Mouse (Mus musculus) embryonic facial prominence, embryonic 12.5 days (tissue): Measurements from ENCODE around the gene Stk38. TPM values are rescaled to one million over a fixed set of nuclear protein-coding genes. Genes with fewer than 3 reads are reported as not detected.
"Not testable (repeated sequence)": the region's sequence is repeated elsewhere in the genome, so short reads cannot be mapped to it uniquely, and the experiment has no call there.

ENCODE experiments used
- ATAC-seq: fragments of 200-750 bp; cut with Nextera tagmentation; 2 replicates; pipeline ENCODE4 v1.8.0; 2017; ENCODE audit not compliant: insufficient number of reproducible peaks, insufficient read depth, low FRiP score, low TSS enrichment
- H3K27ac ChIP-seq: fragments of 300-500 bp; sonication (generic); 2 replicates; pipeline ENCODE4 v1.5.1; 2016; ENCODE audit warnings: mild to moderate bottlenecking
- H3K27me3 ChIP-seq: fragments of 300-500 bp; sonication (generic); 2 replicates; pipeline ENCODE4 v1.6.1; 2016; ENCODE audit warnings: mild to moderate bottlenecking, moderate library complexity
- H3K36me3 ChIP-seq: fragments of 300-500 bp; sonication (generic); 2 replicates; pipeline ENCODE4 v1.6.1; 2016; ENCODE audit warnings: mild to moderate bottlenecking
- H3K4me1 ChIP-seq: fragments of 300-500 bp; sonication (generic); 2 replicates; pipeline ENCODE4 v1.6.1; 2016
- H3K4me2 ChIP-seq: fragments of 300-500 bp; sonication (generic); replicated peaks from 2 replicates; pipeline ENCODE4 v1.6.1; 2016; ENCODE audit warnings: mild to moderate bottlenecking, moderate library complexity
- H3K4me3 ChIP-seq: fragments of 300-500 bp; sonication (generic); 2 replicates; pipeline ENCODE4 v1.5.1; 2016; ENCODE audit warnings: mild to moderate bottlenecking
- H3K9ac ChIP-seq: fragments of 300-500 bp; sonication (generic); 2 replicates; pipeline ENCODE4 v1.6.1; 2016; ENCODE audit warnings: mild to moderate bottlenecking, moderate library complexity
- H3K9me3 ChIP-seq: fragments of 300-500 bp; sonication (generic); 2 replicates; pipeline ENCODE4 v1.6.1; 2016; ENCODE audit warnings: mild to moderate bottlenecking, moderate library complexity
- WGBS: fragments of 180-500 bp; shearing (Covaris S2); methylation state at CpG from one replicate; pipeline ENCODE4 v1.1.7; 2016; 5-methylcytosine and 5-hydroxymethylcytosine counted together
- polyA plus RNA-seq: library from polyadenylated mRNA; unstranded; fragments of >200 nt; fragmentation: Nextera tagmentation; extraction: Ambion mirVana; gene quantifications from 2 replicates; pipeline ENCODE4 v1.2.1, GENCODE M21; 2016

Stk38 gene
- polyA plus RNA-seq, 1 experiment from 2014 or later, result 136 TPM

DNA sequence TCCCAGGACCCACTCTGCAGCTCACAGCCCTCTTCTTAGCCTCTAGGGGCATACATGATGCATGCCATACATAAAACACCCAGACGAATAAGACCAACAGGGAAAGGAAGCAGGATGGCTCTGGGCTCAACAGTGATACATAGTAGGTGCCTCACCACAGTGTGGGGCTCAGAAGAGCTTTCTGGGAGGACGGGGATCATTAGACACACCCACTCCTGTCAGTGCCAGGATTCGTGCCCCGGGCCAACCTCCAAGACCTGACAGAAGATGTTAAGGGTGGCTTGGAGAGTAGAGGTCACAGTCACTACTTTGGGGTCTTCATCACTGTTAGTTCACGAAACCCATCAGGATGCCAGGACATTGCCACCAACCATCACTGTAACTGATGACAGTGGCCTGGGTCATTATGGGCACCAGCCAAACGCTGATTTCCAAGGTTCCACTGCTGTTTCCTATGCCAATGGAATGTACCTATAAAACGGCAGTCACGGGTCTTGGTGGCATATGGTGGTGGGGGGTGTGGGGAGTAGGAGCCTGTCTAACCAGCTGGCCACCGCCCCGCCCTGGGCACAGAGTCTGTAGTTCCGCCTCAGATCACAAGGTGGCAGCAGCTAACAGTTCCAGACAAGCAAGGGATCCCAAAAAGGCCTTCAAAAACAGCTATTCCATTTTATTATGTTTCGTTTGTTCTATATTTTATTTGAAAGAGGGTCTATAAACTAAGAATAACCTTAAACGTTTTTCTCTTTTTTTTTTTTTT lies 41.1 kb upstream of the Stk38 start:
- H3K27ac ChIP-seq, result no peak overlapping the region
- ATAC-seq, result no peak
- no peak overlapping the region for H3K4me2 ChIP-seq
- H3K36me3 ChIP-seq, result peaks cover 39% of the 10 kb centered on the region
- 26% methylated on average over 13 of the region's 13 CpGs for WGBS
- no peaks in the 10 kb centered on the region for H3K9me3 ChIP-seq
- H3K4me3 ChIP-seq, result no peak overlapping the region
- H3K27me3 ChIP-seq, result no peaks in the 10 kb centered on the region
- H3K9ac ChIP-seq, result no peak overlapping the region
- peaks cover 6% of the 10 kb centered on the region; the same call in 1 of the 2 replicates for H3K4me1 ChIP-seq

GRCm38 (mm10) chr17:29047697-29048514 lies 40.1 kb upstream of the Stk38 start:
- H3K36me3 ChIP-seq, result peaks cover 49% of the 10 kb centered on the region
- ATAC-seq, result no peak

GRCm38 (mm10) chr17:29046863-29047262 lies 39.1 kb upstream of the Stk38 start:
- Histone ChIP-seq H3K4me2 (no peak overlapping the region), H3K27me3 (no peaks in the 10 kb centered on the region), H3K9me3 (no peaks in the 10 kb centered on the region), H3K36me3 (peaks cover 57% of the 10 kb centered on the region), H3K4me3 (no peak overlapping the region), H3K4me1 (peaks cover 6% of the 10 kb centered on the region; the same call in 1 of the 2 replicates), H3K27ac (no peak overlapping the region), H3K9ac (no peak overlapping the region)
- ATAC-seq, result no peak
- WGBS, result 88% methylated on average over 2 of the region's 3 CpGs

More at GRCm38 (mm10) chr17:29047697-29048514, 40.1 kb upstream of the Stk38 start:
- Histone ChIP-seq H3K4me1 (peaks cover 6% of the 10 kb centered on the region; the same call in 1 of the 2 replicates), H3K27ac (no peak overlapping the region), H3K9ac (no peak overlapping the region), H3K4me3 (no peak overlapping the region), H3K4me2 (no peak overlapping the region), H3K9me3 (no peaks in the 10 kb centered on the region), H3K27me3 (no peaks in the 10 kb centered on the region)
- 74% methylated on average over 3 of the region's 3 CpGs for WGBS

DNA sequence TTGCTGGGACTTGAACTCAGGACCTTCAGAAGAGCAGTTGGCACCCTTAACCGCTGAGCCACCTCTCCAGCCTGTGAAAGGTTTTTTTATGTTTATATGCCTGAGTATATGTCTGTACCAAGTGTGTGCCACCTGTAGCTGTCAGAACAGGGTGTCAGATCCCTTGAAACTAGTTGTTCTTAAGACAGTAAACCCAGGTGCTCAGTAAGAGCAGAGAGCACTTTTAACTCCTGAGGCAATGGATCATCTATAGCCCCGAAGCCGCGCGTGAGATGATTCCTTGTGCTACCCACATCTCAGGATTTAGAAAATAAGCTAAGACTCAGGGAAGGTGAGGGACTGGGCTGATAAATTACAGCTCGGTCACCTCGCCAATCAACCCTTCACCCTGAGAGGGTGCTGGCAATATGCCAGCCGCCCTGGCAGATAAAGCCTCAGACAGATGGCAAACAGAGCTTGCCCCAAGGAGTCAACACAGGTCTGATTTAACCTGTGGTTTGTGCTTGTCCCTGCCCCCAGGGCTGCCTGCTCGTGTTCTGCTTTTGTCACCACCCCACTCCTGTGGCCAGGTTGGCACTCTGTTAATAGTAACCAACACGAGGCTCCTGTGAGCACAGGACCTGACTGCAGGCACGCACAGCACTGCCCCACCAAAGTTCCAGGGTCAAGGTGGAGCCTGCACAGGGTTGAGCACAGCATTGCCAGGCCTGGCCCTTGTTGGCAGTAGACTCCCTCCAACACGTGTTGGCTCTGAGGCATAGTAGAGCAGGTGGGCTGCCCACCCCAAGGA lies 38.1 kb upstream of the Stk38 start:
- Histone ChIP-seq H3K4me2 (no peak overlapping the region), H3K36me3 (peaks cover 62% of the 10 kb centered on the region), H3K9me3 (no peaks in the 10 kb centered on the region), H3K9ac (no peak overlapping the region), H3K27ac (no peak overlapping the region), H3K27me3 (no peaks in the 10 kb centered on the region), H3K4me1 (peaks cover 4% of the 10 kb centered on the region; the same call in 1 of the 2 replicates), H3K4me3 (no peak overlapping the region)
- ATAC-seq, result no peak
- 77% methylated on average over 12 of the region's 12 CpGs for WGBS

DNA sequence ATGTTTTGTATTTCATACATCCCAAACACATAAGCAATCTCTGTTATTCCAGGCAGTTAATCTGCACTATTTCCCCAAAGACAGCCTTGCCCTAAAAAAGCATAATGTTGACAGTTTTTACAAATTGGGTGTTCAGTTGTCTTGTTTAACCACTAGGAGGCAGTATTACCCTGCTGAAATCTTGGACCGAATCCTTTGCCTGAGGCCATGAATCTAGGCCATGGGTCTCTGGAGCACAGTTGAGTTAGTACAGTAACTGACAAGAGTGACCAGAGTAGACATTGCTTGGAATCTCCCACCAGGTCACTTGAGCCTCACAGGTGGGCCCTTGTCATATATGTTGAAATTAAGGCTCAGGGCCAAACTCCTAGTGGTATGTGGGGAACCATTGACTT lies 37.1 kb upstream of the Stk38 start:
- Histone ChIP-seq H3K27ac (no peak overlapping the region), H3K4me3 (no peak overlapping the region), H3K36me3 (peaks cover 72% of the 10 kb centered on the region), H3K9ac (no peak overlapping the region), H3K4me1 (no peaks in the 10 kb centered on the region), H3K4me2 (no peak overlapping the region), H3K27me3 (no peaks in the 10 kb centered on the region), H3K9me3 (no peaks in the 10 kb centered on the region)
- WGBS, result 76% methylated on average over 1 of the region's 1 CpGs
- ATAC-seq, result no peak

- no peaks in the 10 kb centered on the region for H3K9me3 ChIP-seq
- no peaks in the 10 kb centered on the region for H3K4me1 ChIP-seq
- H3K4me2 ChIP-seq, result no peak overlapping the region
- H3K4me3 ChIP-seq, result no peak overlapping the region
- H3K9ac ChIP-seq, result no peak overlapping the region
- ATAC-seq, result no peak
- WGBS, result 78% methylated on average over 6 of the region's 6 CpGs
- no peak overlapping the region for H3K27ac ChIP-seq
- peaks cover 78% of the 10 kb centered on the region for H3K36me3 ChIP-seq
- no peaks in the 10 kb centered on the region for H3K27me3 ChIP-seq
Measured at GRCm38 (mm10) chr17:29044146-29044924, 36.5 kb upstream of the Stk38 start.

- no peak overlapping the region for H3K4me3 ChIP-seq
- 83% methylated on average over 3 of the region's 3 CpGs for WGBS
- no peaks in the 10 kb centered on the region for H3K4me1 ChIP-seq
- H3K27ac ChIP-seq, result no peak overlapping the region
- H3K9ac ChIP-seq, result no peak overlapping the region
- H3K27me3 ChIP-seq, result no peaks in the 10 kb centered on the region
- no peak overlapping the region for H3K4me2 ChIP-seq
- no peaks in the 10 kb centered on the region for H3K9me3 ChIP-seq
- peaks cover 85% of the 10 kb centered on the region for H3K36me3 ChIP-seq
- no peak for ATAC-seq
Measured at GRCm38 (mm10) chr17:29043583-29043982, 35.8 kb upstream of the Stk38 start.

DNA sequence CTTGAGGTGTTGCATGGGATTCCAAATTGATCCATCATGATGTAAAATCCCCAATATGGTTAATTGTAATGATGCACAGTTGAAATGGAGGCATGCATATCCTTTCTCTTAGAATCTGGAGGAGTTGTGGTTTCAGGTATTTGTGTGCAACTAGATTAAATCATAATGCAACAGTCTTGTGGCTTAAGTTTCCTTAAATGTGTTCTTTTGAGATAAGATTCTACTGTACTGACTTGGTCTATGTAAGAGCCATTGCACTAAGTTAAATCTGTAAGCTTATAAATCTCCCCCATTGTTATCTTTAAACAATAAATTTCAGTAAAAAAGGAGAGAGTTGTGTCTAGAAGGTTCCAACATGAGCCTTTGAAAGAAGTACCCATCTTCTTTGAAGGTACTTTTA lies 34.8 kb upstream of the Stk38 start:
- H3K4me2 ChIP-seq, result no peak overlapping the region
- H3K27ac ChIP-seq, result no peak overlapping the region
- no peak for ATAC-seq
- H3K9ac ChIP-seq, result no peak overlapping the region
- H3K4me1 ChIP-seq, result no peaks in the 10 kb centered on the region; the same call in 1 of the 2 replicates
- no peaks in the 10 kb centered on the region for H3K9me3 ChIP-seq
- H3K4me3 ChIP-seq, result no peak overlapping the region
- H3K27me3 ChIP-seq, result no peaks in the 10 kb centered on the region
- peaks cover 87% of the 10 kb centered on the region for H3K36me3 ChIP-seq

DNA sequence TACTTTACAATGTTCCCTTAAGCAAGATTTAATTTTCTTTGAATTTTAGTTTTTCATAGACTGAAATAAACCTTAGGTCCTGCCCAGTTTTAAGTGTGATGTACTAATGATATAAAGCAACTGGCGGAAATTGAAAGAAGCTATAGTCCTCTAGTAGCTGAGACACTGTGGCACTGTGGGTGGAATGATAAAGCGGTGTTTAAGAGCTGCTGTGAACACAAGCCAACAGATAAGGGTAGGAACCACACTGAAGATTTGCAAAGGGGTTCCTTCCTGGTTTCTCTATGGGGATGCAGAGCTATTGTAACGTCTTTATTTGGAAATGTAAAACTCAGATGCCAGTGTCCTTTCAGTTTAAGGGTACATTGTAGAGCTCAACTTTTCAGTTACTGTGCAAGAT lies 33.8 kb upstream of the Stk38 start:
- H3K9ac ChIP-seq, H3K27me3 ChIP-seq, H3K9me3 ChIP-seq, H3K27ac ChIP-seq, ATAC-seq, H3K4me1 ChIP-seq, H3K4me3 ChIP-seq, H3K4me2 ChIP-seq: not testable (repeated sequence)
- H3K36me3 ChIP-seq, result peaks cover 89% of the 10 kb centered on the region
- 91% methylated on average over 3 of the region's 3 CpGs for WGBS

GRCm38 (mm10) chr17:29039351-29039750 lies 31.6 kb upstream of the Stk38 start:
- H3K27ac ChIP-seq, result no peak overlapping the region
- peaks cover 72% of the 10 kb centered on the region for H3K36me3 ChIP-seq
- no peaks in the 10 kb centered on the region for H3K27me3 ChIP-seq
- no peak overlapping the region for H3K9ac ChIP-seq
- peaks cover 8% of the 10 kb centered on the region; the same call in 1 of the 2 replicates for H3K4me1 ChIP-seq
- ATAC-seq, result no peak
- H3K4me2 ChIP-seq, result no peak overlapping the region
- no peak overlapping the region for H3K4me3 ChIP-seq
- H3K9me3 ChIP-seq, result no peaks in the 10 kb centered on the region
- 77% methylated on average over 11 of the region's 11 CpGs for WGBS

- peak overlapping the region; percentile 85 for H3K4me2 ChIP-seq
- no peaks in the 10 kb centered on the region for H3K27me3 ChIP-seq
- no peak overlapping the region for H3K9ac ChIP-seq
- ATAC-seq, result no peak
- H3K36me3 ChIP-seq, result peaks cover 41% of the 10 kb centered on the region
- H3K9me3 ChIP-seq, result no peaks in the 10 kb centered on the region
- no peak overlapping the region for H3K27ac ChIP-seq
- peaks cover 8% of the 10 kb centered on the region; the same call in 1 of the 2 replicates for H3K4me1 ChIP-seq
- H3K4me3 ChIP-seq, result peak overlapping the region; percentile 83
Measured at GRCm38 (mm10) chr17:29035506-29035905, 27.7 kb upstream of the Stk38 start.
